Mouse (Mus musculus): ENCODE measurements at regions not wholly inside any gene's neighbourhood (a gene's known extent, or its start where the extent isn't known, plus 50 kb on each side); places are given as distances from the start of the nearest gene placed in this dataset.

- TF ChIP-seq CTCF (IDR thresholded peaks at IDR 0.05): no peak
- no peak for TF ChIP-seq EP300 (IDR thresholded peaks at IDR 0.05)
These were observed 102.5 kb downstream of the Ccdc71l start for GRCm38 (mm10) chr12:32481051-32481450.
